Mouse (Mus musculus): ENCODE measurements at regions not wholly inside any gene's neighbourhood (a gene's known extent, or its start where the extent isn't known, plus 50 kb on each side); places are given as distances from the start of the nearest gene placed in this dataset.

DNA sequence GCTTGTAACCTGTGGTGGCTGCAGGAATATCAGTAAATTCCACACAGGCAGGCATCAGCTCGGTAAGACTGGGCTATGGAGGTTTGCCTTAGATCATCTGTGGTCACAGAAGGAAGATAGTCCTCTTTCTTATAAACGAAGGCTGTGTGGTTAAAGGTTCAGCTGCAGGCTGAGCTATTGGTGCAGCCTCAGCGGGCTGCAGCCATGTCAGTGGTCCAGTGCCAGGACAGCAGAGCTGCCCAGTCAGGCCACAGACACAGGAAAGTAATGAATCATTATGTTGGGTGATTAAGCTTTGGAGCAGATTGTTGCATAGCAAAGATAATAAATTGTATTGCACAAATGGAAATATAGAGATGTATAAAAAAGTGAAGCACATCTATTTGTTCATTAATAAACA is 57.0 kb upstream of the Vangl1 start:
- no peaks in the 10 kb centered on the region for H3K4me1 ChIP-seq (ENCODE audit: control insufficient read depth, insufficient read depth, low read length)
- ATAC-seq, result no peak
- H3K9ac ChIP-seq (ENCODE audit: low read depth, low read length), result no peak overlapping the region
- no peak overlapping the region for H3K27ac ChIP-seq (ENCODE audit: low read length)
- no peaks in the 10 kb centered on the region for H3K27me3 ChIP-seq (replicated peaks; ENCODE audit: control insufficient read depth, insufficient read depth, low read length)
- no peaks in the 10 kb centered on the region for H3K9me3 ChIP-seq (ENCODE audit: control insufficient read depth, low read length)
- H3K4me3 ChIP-seq (ENCODE audit: low read length), result no peak overlapping the region
- H3K4me2 ChIP-seq (ENCODE audit: low read depth, low read length), result no peak overlapping the region
- WGBS, result 60% methylated on average over 3 of the region's 3 CpGs
- no peaks in the 10 kb centered on the region for H3K36me3 ChIP-seq (ENCODE audit: control insufficient read depth, insufficient read depth, low read length)

Data from intestine, embryonic 16.5 days (tissue).